Mouse (Mus musculus): Measurements from ENCODE around the gene Tap1.

Tap1 gene

DNA sequence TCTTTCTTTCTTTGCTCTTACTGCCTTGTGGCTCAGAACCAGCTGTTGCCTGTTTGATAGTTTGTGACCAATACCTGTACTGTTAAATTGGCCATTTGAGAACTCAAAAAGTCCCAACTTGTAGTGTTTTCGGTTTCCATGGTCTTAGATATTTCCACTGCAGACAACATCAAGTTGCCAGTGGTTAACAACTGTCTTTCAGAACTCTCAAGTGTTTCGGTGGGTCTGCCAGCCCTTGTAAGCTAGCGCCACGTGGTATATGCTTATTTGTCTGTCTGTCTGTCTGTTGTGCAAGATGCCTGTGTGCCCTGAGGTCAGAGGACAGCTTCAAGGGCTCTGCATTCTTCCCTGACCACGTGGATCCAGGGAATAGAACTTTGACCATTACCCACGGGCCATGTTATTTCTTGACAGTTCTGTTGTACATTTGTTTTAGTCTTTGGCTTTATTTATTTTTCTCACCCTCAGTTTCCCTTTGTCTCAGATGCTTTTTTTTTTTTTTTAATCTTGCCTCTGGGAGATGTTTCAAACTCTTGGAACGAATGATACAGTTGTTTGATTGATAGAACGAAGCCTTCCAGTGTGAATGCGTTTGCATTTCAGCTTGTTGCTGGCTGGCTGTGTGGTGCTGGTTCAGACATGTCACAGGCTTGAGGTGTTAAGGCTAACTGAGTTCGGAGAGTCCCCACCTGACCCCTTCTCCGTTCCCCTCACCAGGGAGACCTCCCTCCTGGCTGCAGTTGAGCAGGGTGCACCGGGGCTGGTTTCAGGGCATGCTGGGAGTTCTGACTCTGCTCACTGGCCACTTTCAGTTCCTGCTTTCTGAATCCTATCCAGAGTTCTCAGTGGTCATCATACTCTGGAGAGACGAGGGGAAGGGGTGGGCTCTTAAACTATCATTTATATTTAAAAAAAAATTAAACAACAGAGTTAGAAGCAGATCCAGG lies 7.2 kb upstream of the Tap1 start:
- no peak for DNase-seq (ENCODE audit: low read depth)

DNA sequence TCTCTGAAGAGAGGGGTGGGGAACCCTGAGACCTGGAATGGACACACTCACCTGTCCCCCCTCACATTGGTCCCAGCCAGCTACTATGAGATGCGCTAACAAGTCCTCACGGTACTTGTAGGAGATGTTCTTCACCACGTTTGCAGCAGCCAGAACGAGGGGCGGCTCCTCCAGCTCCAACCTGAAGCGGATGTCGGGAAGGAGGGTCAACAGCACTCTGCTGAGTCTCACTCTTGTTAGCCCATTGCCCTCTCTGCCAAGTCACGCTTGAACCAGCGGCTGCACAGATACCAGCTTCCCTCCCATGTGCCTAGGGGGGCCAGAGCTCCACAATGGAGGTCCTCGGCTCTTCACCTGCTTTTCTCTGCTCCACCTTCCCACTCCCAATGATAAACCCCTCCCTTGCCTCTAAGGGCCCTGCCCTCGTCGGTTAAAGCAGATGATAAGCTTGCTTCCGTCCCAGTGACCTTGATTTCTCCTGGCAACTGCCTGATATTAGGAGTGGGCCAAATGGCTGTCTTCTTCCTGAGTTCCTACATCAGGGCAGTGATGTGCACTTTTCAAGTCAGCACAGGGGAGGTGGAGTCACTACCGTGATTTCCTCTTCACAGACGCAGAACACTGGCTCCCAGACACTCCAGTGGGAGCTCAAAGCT lies 3.7 kb upstream of the Tap1 start:
- no peak for DNase-seq (ENCODE audit: low read depth)

DNA sequence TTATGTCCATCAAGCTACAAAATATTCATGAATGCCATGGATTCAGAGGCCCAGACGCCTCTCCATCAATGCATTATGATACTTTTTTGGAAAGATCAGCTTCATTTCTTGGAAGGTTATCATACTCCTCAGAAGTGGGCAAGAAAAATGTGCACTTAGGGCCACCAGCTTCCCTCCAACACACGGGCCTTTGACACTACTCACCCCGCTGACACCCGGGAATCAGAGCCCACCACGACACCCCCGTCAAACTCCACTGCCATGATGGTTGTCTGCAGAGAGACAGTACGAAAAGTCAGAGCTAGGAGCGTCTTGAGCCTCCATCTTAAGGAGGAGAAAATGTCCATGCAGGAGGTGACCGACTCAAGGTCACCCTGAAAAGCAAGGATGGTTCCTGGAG lies 1.8 kb upstream of the Tap1 start:
- DNase-seq (ENCODE audit: low read depth) = no peak

DNA sequence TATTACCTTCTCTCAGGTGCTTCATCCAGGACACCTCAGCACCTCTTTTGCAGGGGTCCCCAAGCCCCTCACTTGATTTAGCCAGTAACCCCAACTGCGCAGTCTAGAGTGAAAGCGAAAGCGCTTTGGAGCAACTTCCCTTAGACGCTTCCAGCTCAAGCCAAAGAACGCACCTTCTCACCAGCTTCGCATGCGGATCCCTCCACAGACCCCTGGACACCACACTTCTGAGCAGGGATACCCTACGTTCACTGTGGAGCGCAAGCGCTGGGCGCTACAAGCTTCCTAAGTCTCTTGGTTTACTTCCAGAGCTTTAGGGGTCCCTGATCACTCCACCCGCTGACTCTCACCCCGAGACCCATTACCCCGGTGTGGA lies 480 bp upstream of the Tap1 start:
- no peak for DNase-seq (ENCODE audit: low read depth)

DNA sequence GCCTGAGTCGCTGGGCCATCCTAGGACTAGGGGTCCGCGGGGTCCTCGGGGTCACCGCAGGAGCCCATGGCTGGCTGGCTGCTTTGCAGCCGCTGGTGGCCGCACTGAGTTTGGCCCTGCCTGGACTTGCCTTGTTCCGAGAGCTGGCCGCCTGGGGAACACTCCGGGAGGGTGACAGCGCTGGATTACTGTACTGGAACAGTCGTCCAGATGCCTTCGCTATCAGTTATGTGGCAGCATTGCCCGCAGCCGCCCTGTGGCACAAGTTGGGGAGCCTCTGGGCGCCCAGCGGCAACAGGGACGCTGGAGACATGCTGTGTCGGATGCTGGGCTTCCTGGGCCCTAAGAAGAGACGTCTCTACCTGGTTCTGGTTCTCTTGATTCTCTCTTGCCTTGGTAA lies 657 bp downstream of the Tap1 start:
- no peak for DNase-seq (ENCODE audit: low read depth)

DNA sequence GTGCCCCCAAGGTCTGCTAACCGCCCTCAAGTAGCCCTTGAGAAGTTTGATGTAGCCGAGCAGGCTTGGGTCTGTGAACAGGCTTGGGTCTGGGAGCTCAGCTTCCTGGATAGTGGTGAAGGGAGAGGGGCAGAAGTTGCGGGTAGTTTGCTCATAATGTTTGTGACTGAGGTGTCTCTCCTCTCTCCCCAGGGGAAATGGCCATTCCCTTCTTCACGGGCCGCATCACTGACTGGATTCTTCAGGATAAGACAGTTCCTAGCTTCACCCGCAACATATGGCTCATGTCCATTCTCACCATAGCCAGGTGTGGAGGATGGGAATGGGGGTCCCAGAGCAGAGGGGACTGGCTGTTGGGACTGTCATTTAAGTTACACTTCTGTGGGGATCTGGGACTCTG lies 1.6 kb downstream of the Tap1 start:
- no peak for DNase-seq (ENCODE audit: low read depth)

DNA sequence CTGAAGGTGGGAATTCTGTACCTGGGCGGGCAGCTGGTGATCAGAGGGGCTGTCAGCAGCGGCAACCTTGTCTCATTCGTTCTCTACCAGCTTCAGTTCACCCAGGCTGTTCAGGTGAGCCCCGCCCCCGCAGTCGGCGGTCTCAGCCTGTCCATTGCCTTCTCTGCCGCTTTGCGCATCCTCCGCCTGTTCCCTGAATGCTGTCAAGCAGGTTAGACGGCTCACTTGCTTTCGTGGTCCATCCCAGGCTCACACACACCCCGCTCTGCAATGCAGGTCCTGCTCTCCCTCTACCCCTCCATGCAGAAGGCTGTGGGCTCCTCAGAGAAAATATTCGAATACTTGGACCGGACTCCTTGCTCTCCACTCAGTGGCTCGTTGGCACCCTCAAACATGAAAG lies 5.5 kb downstream of the Tap1 start:
- DNase-seq (ENCODE audit: low read depth) = no peak

DNA sequence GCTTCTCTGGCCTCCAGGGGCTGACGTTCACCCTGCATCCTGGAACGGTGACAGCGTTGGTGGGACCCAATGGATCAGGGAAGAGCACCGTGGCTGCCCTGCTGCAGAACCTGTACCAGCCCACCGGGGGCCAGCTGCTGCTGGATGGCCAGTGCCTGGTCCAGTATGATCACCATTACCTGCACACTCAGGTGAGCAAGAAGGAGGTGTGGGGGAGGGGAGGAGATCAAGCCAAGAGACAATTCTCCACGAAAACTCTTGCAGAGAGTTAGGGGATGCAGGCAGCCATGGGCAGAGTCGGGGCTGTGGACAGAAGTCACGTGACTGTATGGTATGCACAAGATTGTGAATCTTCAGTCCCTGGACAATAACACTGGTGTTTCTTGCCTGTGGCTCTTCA lies 6.1 kb downstream of the Tap1 start:
- DNase-seq (ENCODE audit: low read depth) = no peak

DNA sequence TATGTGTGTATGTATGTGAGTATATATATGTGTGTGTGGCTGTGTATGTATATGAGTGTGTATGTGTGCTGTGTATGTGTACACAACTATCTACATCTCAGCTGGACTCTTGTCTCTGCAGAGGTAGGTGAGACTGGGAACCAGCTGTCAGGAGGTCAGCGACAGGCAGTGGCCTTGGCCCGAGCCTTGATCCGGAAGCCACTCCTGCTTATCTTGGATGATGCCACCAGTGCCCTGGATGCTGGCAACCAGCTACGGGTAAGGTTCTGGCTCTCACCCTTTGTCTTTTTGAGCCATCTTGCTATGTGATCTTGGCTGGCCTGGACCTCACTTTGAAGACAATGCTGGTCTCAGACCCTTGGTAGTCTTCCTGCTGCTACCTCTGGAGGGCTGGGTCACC lies 7.4 kb downstream of the Tap1 start:
- DNase-seq (ENCODE audit: low read depth) = no peak

DNA sequence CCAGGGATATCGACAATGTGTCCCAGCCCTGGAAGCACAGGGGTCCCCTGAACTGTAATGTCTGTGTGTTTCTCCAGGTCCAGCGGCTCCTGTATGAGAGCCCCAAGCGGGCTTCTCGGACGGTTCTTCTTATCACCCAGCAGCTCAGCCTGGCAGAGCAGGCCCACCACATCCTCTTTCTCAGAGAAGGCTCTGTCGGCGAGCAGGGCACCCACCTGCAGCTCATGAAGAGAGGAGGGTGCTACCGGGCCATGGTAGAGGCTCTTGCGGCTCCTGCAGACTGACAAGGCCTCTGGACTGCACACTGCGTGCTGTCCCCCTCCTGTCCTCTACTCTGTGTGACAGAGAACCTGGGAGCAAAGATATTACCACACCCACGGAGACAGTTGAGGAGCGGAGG lies 9.1 kb downstream of the Tap1 start:
- no peak for DNase-seq (ENCODE audit: low read depth)

DNA sequence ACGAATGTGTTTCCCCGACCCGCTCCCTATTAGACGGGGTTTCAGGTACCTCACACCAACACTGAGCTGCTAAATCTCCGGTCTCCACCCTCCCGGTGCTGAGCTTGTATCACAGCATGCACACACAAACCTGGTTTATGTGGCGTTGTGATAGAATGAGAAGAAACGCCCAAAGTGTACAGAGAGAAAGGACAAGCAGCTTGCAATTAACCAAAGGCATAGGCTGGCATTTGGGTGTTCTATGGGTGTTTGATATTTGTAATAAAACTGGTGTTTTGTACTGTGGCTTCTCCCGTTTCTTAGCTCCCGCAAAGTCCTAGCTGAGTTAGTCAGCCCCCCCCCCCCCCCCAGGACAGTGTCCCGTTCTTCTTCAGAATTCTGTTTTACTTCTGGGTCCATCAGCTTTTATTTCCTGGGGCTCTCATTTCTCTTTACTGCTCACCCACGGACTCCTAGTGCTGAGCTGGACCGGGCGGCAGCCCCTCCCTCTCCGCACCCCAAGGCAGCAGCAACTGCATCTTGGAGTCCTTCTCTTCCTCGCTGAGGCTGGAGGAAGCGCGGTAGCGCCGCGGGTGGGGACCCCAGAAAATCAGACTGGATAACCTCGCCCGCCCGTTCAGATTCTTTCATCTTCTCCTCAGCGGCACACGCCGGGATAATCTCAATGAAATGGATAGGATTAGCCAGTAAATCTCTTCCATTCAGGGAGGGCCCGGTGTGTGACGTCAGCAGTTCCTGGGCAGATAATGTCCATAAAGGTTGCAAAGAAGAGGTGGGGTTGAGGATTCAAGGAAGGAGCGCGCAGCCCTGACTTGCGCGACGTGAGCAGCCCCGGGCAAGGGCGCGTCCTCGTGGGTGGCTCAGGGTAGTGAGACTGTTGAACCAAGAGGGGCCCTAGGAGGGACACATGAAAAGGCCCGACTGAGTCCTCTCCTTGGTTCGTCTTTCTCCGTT lies 9.9 kb downstream of the Tap1 start, which contains the start of gene Psmb8:
Gene Psmb8, plus strand, starts transcription at position 781 of the 954 bp plus-strand sequence.
- DNase-seq (ENCODE audit: low read depth) = peak; percentile 86

DNA sequence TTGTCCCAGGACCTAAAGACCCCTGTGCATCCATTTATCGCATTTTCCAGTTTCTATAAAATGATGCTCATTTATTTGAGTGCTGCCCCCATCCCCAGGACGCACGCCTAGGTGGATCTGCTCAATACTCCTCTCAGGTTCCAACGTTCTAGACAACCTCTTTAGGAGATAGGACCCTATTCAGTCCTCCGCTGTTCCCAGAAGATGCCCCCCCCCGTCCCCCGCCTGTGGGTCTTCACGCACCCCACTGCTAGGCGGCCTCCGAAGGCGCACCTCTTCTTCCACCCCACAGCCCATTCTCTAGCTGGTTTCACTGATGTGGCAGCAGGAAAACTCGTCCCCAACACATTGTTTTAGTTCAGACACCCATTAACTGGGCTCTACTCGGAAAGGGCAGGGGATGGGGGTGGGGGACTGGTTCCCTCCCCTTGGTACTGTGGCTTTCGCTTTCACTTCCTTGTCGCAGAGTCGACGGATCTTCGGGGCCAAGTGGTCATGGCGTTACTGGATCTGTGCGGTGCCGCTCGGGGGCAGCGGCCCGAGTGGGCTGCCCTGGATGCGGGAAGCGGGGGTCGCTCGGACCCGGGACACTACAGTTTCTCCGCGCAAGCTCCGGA lies 10.7 kb downstream of the Tap1 start:
- DNase-seq (ENCODE audit: low read depth) = no peak

DNA sequence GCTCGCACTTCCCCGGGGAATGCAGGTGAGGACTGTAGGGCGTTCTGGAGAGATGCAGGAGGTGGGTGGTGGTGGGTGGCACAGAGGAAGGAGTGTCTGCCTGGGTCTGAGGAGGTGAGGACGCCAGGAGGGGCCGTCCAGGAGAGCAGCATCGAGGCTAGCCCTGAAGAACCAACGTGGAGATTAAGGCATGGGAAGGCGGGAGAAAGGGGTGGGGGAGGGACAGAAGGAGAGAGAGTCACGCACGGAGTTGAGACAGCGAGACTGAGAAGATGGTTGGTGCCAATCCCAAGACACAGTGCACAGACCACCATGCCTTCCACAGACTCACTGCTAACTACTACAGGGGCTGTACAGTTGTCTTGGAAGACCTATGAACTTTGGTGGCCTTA lies 11.2 kb downstream of the Tap1 start:
- no peak for DNase-seq (ENCODE audit: low read depth)

DNA sequence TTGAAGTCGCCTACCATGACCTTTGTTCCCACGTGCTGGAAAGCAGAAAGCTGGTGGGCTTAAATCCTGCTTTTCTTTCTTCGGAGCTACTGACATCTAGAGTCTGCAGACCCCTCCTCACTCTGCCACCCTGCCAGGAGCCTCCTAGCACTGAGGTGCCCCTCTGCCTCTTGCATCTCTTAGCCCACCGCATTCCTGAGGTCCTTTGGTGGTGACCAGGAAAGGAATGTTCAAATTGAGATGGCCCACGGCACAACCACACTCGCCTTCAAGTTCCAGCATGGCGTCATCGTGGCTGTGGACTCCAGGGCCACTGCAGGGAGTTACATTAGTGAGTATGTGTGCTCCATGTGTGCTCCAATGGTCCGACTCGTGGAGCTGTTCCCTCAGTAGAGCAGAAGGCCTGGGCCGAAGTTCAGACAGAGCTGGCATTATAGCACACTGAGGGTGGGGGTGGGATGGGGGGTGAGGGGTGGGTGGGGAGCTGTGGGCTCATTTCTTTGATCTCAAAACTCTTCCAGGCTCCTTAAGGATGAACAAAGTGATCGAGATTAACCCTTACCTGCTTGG lies 11.8 kb downstream of the Tap1 start:
- no peak for DNase-seq (ENCODE audit: low read depth)

DNA sequence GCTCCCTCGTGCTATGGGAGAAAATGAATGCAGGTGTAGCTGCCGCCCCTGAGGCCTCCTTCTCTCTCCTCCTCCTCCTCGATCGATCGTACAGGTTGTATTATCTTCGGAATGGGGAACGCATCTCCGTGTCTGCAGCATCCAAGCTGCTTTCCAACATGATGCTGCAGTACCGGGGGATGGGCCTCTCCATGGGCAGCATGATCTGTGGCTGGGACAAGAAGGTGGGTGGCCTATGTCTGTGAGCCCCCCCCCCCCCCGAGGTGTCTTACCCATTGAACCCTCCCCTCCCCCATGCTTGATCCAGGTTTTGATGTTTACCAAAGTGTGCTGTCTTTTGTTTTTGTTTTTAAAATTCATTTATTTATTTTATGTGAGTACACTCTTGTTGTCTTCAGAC lies 12.7 kb downstream of the Tap1 start:
- no peak for DNase-seq (ENCODE audit: low read depth)

DNA sequence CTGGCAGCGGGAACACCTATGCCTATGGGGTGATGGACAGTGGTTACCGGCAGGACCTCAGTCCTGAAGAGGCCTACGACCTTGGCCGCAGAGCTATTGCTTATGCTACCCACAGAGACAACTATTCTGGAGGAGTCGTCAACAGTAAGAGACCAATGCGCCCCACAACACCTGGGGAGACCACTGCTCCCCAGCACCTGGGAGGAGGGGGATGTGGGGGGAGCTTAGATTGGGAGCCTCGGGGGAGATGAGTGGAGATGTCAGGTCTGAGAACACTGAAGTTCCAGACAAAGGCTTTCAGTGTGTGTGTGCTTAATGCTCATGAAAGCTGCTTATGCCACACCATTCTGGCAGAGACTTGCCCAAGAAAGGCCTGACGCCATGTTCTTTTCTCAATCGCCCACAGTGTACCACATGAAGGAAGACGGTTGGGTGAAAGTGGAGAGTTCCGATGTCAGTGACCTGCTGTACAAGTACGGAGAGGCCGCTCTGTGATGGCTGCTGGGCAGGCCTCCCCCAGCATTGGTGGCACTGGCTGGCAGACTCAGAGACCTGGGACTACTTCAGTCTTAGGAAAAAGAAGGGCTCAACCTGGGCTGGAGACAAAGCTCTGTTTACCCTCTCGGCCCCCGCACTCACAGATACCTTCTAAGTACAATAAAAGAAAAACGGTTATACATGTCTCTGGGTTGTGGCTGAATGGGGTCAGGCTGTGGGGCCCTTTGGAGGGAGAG lies 13.6 kb downstream of the Tap1 start:
- DNase-seq (ENCODE audit: low read depth) = no peak

DNA sequence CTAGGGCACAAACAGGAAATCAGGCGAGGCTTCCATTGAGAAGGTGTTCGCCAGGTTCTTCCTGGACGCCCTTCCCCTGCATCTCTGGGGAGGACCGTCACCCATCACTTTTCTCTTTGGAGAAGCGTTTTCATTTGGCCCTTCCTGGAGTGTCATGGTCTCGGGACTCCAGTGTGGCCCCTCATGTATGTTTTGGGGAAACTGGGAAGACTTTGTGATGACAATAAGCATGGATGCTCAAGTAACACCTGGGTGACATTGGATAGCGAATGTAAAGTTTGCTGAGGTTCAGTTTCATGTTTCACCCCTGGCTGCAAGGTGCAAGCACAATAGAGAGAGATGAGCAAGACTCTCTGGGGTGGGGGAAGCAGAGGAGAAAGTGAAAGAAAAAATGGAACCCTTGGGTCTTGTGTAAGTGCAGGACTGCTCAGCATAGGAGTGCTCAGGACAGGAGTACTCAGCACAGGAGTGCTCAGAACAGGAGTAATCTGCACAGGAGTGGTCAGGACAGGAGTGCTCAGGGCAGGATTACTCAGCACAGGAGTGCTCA lies 14.2 kb downstream of the Tap1 start:
- no peak for DNase-seq (ENCODE audit: low read depth)

DNA sequence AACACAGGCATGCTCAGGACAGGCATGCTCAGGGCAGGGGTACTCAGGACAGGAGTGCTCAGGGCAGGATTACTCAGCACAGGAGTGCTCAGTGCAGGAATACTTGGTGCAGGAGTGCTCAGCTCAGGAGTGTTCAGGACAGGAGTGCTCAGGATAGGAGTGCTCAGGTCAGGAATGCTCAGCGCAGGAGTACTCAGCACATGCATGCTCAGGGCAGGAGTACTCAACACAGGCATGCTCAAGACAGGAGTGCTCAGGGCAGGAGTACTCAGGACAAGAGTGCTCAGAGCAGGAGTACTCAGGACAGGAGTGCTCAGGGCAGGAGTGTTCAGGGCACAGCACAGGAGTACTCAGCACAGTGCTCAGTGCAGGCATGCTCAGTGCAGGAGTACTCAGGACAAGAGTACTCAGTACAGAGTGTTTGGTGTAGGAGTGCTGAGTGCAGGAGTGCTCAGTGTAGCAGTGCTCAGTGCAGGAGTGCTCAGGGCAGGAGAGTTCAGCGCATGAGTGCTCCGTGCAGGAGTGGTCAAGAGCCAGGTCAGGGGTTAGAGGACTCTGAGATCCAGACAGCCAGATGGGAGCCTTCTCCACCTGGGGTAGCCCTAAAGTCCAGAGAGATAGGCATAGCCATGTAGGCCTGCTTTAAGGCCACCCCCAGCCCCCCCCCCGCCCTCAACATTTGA lies 15.5 kb downstream of the Tap1 start:
- no peak for DNase-seq (ENCODE audit: low read depth)

DNA sequence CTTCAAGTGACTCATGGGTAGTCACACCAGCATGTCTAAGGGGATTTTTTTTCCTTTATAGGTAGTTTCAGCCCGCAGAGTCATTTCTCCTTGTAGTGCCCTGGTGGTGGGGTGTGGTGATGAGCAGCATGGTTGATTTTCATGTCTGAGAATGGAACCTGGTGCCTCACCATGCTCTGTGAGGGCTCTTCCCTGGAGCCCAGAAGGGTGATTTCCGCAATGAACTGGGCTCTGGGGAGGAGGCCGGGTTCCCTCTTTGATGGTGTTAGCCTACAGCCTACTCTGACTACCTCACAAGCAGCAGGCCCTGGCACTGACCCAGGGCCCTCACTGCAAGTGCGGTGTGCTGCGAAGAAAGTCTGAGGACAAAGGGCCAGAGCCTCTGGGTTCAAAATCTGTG lies 16.1 kb downstream of the Tap1 start, which contains the start of gene Tap2:
Gene Tap2, plus strand, starts transcription at position 84 of the 400 bp plus-strand sequence.
- no peak for DNase-seq (ENCODE audit: low read depth)
